Comparison of ENCODE assay signal across 31 mouse cellular contexts in the genomic region with DNA sequence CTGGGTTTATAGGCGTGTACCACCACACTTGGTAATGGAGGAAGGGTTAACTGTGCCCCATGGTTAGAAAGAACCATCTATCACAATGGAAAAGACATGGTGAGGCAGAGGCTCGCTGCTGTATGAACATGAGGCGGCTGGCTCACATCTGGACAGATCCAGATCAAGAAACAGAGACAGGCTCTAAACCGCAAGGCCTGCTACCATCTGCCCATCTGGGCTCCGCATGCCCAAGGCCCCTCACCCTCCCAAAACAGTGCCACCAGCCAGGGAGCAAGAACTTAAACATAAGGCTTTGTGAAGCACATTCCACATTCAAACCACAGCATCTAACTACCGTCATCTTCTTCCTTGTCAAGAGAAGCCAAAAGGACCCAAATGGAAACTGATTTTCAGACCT. TPM values are rescaled to one million over a fixed set of nuclear protein-coding genes. Genes with fewer than 3 reads are reported as not detected.
"Had no signal": no experiment of that assay in that cellular context is flagged by ENCODE, and none has a peak within 500 bp of the region (broad histone marks: within the 10 kb centered on the region; RNA-seq: fewer than 3 reads in every experiment).

No protein-coding gene starts in this region.

- H3K4me1 ChIP-seq: midbrain, embryonic 15.5 days had no signal

- H3K36me3 ChIP-seq: limb, embryonic 10.5 days; limb, embryonic 12.5 days; limb, embryonic 13.5 days; limb, embryonic 15.5 days; liver, embryonic 12.5 days; liver, embryonic 13.5 days; liver, embryonic 15.5 days; lung, embryonic 15.5 days; midbrain, embryonic 10.5 days; midbrain, embryonic 12.5 days; midbrain, embryonic 15.5 days; neural tube, embryonic 12.5 days had no signal

- H3K4me3 ChIP-seq: limb, embryonic 10.5 days; limb, embryonic 12.5 days; limb, embryonic 13.5 days; limb, embryonic 15.5 days; liver, embryonic 12.5 days; liver, embryonic 13.5 days; liver, embryonic 15.5 days; lung, embryonic 15.5 days; megakaryocyte, embryonic 14.5 days; midbrain, embryonic 10.5 days; midbrain, embryonic 12.5 days; midbrain, embryonic 15.5 days; myocyte; neural tube, embryonic 12.5 days had no signal

- H3K9ac ChIP-seq: limb, embryonic 12.5 days; limb, embryonic 13.5 days; limb, embryonic 15.5 days; liver, embryonic 12.5 days; liver, embryonic 13.5 days; liver, embryonic 14.5 days; liver, embryonic 15.5 days; liver, postnatal 0 days; lung, embryonic 14.5 days; lung, embryonic 15.5 days; midbrain, embryonic 12.5 days; midbrain, embryonic 15.5 days; neural tube, embryonic 12.5 days had no signal

- H3K27ac ChIP-seq: limb, embryonic 10.5 days; limb, embryonic 12.5 days; limb, embryonic 13.5 days; limb, embryonic 15.5 days; liver, embryonic 12.5 days; liver, embryonic 13.5 days; liver, embryonic 14.5 days; liver, embryonic 15.5 days; lung, embryonic 15.5 days; macrophage; midbrain, embryonic 10.5 days; midbrain, embryonic 12.5 days; midbrain, embryonic 15.5 days; neural tube, embryonic 12.5 days had no signal

- H3K27me3 ChIP-seq: limb, embryonic 12.5 days; limb, embryonic 13.5 days; limb, embryonic 15.5 days; liver, embryonic 12.5 days; liver, embryonic 13.5 days; lung, embryonic 15.5 days; midbrain, embryonic 15.5 days; neural tube, embryonic 12.5 days had no signal

- H3K9me3 ChIP-seq: limb, embryonic 10.5 days; limb, embryonic 12.5 days; limb, embryonic 13.5 days; limb, embryonic 15.5 days; liver, embryonic 12.5 days; liver, embryonic 13.5 days; liver, embryonic 15.5 days; lung, embryonic 15.5 days; megakaryocyte, embryonic 14.5 days; midbrain, embryonic 10.5 days; midbrain, embryonic 12.5 days; midbrain, embryonic 15.5 days; neural tube, embryonic 12.5 days had no signal

- ATAC-seq: liver, embryonic 12.5 days; liver, postnatal 0 days; lung, postnatal 0 days; midbrain, embryonic 15.5 days; midbrain, embryonic 16.5 days had no signal

- H3K4me2 ChIP-seq: limb, embryonic 12.5 days; limb, embryonic 13.5 days; limb, embryonic 15.5 days; liver, embryonic 11.5 days; liver, embryonic 12.5 days; liver, embryonic 13.5 days; liver, embryonic 15.5 days; lung, embryonic 14.5 days; lung, embryonic 15.5 days; midbrain, embryonic 12.5 days; midbrain, embryonic 15.5 days; neural tube, embryonic 12.5 days had no signal

- DNase-seq: left cerebral cortex, postnatal 4 days; liver; liver, embryonic 13.5 days; liver, postnatal 0 days; lung, adult 18-20 months; lung, adult 2 months; lung, embryonic 14.5 days; lung, postnatal 10 days; lung, postnatal 14 days; lung, postnatal 36 days; lung, postnatal 4 days; midbrain, embryonic 14.5 days had no signal

RNA-seq across cellular contexts. Expression of a gene that starts 22.9 kb away (rescaled TPM):
- total RNA-seq: megakaryocyte-erythroid progenitor cell, adult 5-6 weeks had no signal
